Mouse (Mus musculus): Measurements from ENCODE around the gene Sec1. TPM values are rescaled to one million over a fixed set of nuclear protein-coding genes. Genes with fewer than 3 reads are reported as not detected.

Sec1 gene
- not detected for polyA plus RNA-seq (2015; fragmentation: Illumina TruSeq; extraction: RNeasy Lipid Tissue Mini Kit (QIAGEN cat#74804); ENCODE audit: insufficient read depth, low read depth, low replicate concordance)

GRCm38 (mm10) chr7:45693921-45694591, at the start of gene Sec1:
Gene Sec1, minus strand, starts transcription at chr7:45694402.

GRCm38 (mm10) chr7:45725713-45726112, 31.5 kb upstream of the Sec1 start, which contains the start of gene Spaca4:
Gene Spaca4, minus strand, starts transcription at chr7:45725813.

GRCm38 (mm10) chr7:45720413-45721233, 26.4 kb upstream of the Sec1 start, which contains the start of gene Fam83e:
Gene Fam83e, plus strand, starts transcription at chr7:45721212.

GRCm38 (mm10) chr7:45717918-45718297, 23.7 kb upstream of the Sec1 start, which contains the start of gene Sphk2:
Gene Sphk2, minus strand, starts transcription at chr7:45718002.

GRCm38 (mm10) chr7:45715090-45715708, 21.0 kb upstream of the Sec1 start, which contains the start of gene Rpl18:
Gene Rpl18, plus strand, starts transcription at chr7:45715457.

GRCm38 (mm10) chr7:45704730-45705442, 10.7 kb upstream of the Sec1 start, which contains the start of gene Dbp:
Gene Dbp, plus strand, starts transcription at chr7:45705088.

GRCm38 (mm10) chr7:45699523-45700141, 5.4 kb upstream of the Sec1 start, which contains the start of gene Car11:
Gene Car11, plus strand, starts transcription at chr7:45699843.

GRCm38 (mm10) chr7:45683396-45684050, 10.7 kb downstream of the Sec1 start, which contains the start of gene Ntn5:
Gene Ntn5, plus strand, starts transcription at chr7:45684022.

GRCm38 (mm10) chr7:45666161-45666560, 28.0 kb downstream of the Sec1 start, which contains the start of gene Fut2:
Gene Fut2, minus strand, starts transcription at chr7:45666394.

GRCm38 (mm10) chr7:45639561-45640027, 54.6 kb downstream of the Sec1 start, which contains the start of gene Mamstr:
Gene Mamstr, plus strand, starts transcription at chr7:45639977.

Other genes starting within 250 kb of the Sec1 start
- gene Ftl1, start 234.5 kb downstream of the Sec1 start, polyA plus RNA-seq (2015; fragmentation: Illumina TruSeq; extraction: RNeasy Lipid Tissue Mini Kit (QIAGEN cat#74804); ENCODE audit: insufficient read depth, low read depth, low replicate concordance), result 893 TPM
- gene Bax, start 227.5 kb downstream of the Sec1 start, polyA plus RNA-seq (2015; fragmentation: Illumina TruSeq; extraction: RNeasy Lipid Tissue Mini Kit (QIAGEN cat#74804); ENCODE audit: insufficient read depth, low read depth, low replicate concordance), result 42.0 TPM
- gene Tulp2, start 212.5 kb downstream of the Sec1 start, polyA plus RNA-seq (2015; fragmentation: Illumina TruSeq; extraction: RNeasy Lipid Tissue Mini Kit (QIAGEN cat#74804); ENCODE audit: insufficient read depth, low read depth, low replicate concordance), result 1.5 TPM
- not detected for gene Gm45808, start 207.6 kb downstream of the Sec1 start, polyA plus RNA-seq (2015; fragmentation: Illumina TruSeq; extraction: RNeasy Lipid Tissue Mini Kit (QIAGEN cat#74804); ENCODE audit: insufficient read depth, low read depth, low replicate concordance)
- 2.1 TPM for gene Dhdh, start 205.6 kb downstream of the Sec1 start, polyA plus RNA-seq (2015; fragmentation: Illumina TruSeq; extraction: RNeasy Lipid Tissue Mini Kit (QIAGEN cat#74804); ENCODE audit: insufficient read depth, low read depth, low replicate concordance)
- gene Nucb1, start 184.0 kb downstream of the Sec1 start, polyA plus RNA-seq (2015; fragmentation: Illumina TruSeq; extraction: RNeasy Lipid Tissue Mini Kit (QIAGEN cat#74804); ENCODE audit: insufficient read depth, low read depth, low replicate concordance), result 43.0 TPM
- 14.2 TPM for gene Ppp1r15a, start 168.1 kb downstream of the Sec1 start, polyA plus RNA-seq (2015; fragmentation: Illumina TruSeq; extraction: RNeasy Lipid Tissue Mini Kit (QIAGEN cat#74804); ENCODE audit: insufficient read depth, low read depth, low replicate concordance)
- gene Plekha4, start 168.1 kb downstream of the Sec1 start, polyA plus RNA-seq (2015; fragmentation: Illumina TruSeq; extraction: RNeasy Lipid Tissue Mini Kit (QIAGEN cat#74804); ENCODE audit: insufficient read depth, low read depth, low replicate concordance), result 3.5 TPM
- not detected for gene Hsd17b14, start 139.5 kb downstream of the Sec1 start, polyA plus RNA-seq (2015; fragmentation: Illumina TruSeq; extraction: RNeasy Lipid Tissue Mini Kit (QIAGEN cat#74804); ENCODE audit: insufficient read depth, low read depth, low replicate concordance)
- gene Bcat2, start 124.2 kb downstream of the Sec1 start, polyA plus RNA-seq (2015; fragmentation: Illumina TruSeq; extraction: RNeasy Lipid Tissue Mini Kit (QIAGEN cat#74804); ENCODE audit: insufficient read depth, low read depth, low replicate concordance), result 127 TPM
- 41.8 TPM for gene Fgf21, start 78.9 kb downstream of the Sec1 start, polyA plus RNA-seq (2015; fragmentation: Illumina TruSeq; extraction: RNeasy Lipid Tissue Mini Kit (QIAGEN cat#74804); ENCODE audit: insufficient read depth, low read depth, low replicate concordance)
- gene Fut1, start 77.1 kb downstream of the Sec1 start, polyA plus RNA-seq (2015; fragmentation: Illumina TruSeq; extraction: RNeasy Lipid Tissue Mini Kit (QIAGEN cat#74804); ENCODE audit: insufficient read depth, low read depth, low replicate concordance), result 4.9 TPM
- gene Izumo1, start 72.6 kb downstream of the Sec1 start, polyA plus RNA-seq (2015; fragmentation: Illumina TruSeq; extraction: RNeasy Lipid Tissue Mini Kit (QIAGEN cat#74804); ENCODE audit: insufficient read depth, low read depth, low replicate concordance), result 2.0 TPM
- gene Rasip1, start 66.9 kb downstream of the Sec1 start, polyA plus RNA-seq (2015; fragmentation: Illumina TruSeq; extraction: RNeasy Lipid Tissue Mini Kit (QIAGEN cat#74804); ENCODE audit: insufficient read depth, low read depth, low replicate concordance), result 11.1 TPM
- gene Mamstr, start 54.4 kb downstream of the Sec1 start, polyA plus RNA-seq (2015; fragmentation: Illumina TruSeq; extraction: RNeasy Lipid Tissue Mini Kit (QIAGEN cat#74804); ENCODE audit: insufficient read depth, low read depth, low replicate concordance), result 2.2 TPM
- not detected for gene Fut2, start 28.0 kb downstream of the Sec1 start, polyA plus RNA-seq (2015; fragmentation: Illumina TruSeq; extraction: RNeasy Lipid Tissue Mini Kit (QIAGEN cat#74804); ENCODE audit: insufficient read depth, low read depth, low replicate concordance)
- not detected for gene Ntn5, start 10.4 kb downstream of the Sec1 start, polyA plus RNA-seq (2015; fragmentation: Illumina TruSeq; extraction: RNeasy Lipid Tissue Mini Kit (QIAGEN cat#74804); ENCODE audit: insufficient read depth, low read depth, low replicate concordance)
- gene Car11, start 5.4 kb upstream of the Sec1 start, polyA plus RNA-seq (2015; fragmentation: Illumina TruSeq; extraction: RNeasy Lipid Tissue Mini Kit (QIAGEN cat#74804); ENCODE audit: insufficient read depth, low read depth, low replicate concordance), result 2.1 TPM
- 5.6 TPM for gene Dbp, start 10.7 kb upstream of the Sec1 start, polyA plus RNA-seq (2015; fragmentation: Illumina TruSeq; extraction: RNeasy Lipid Tissue Mini Kit (QIAGEN cat#74804); ENCODE audit: insufficient read depth, low read depth, low replicate concordance)
- 401 TPM for gene Rpl18, start 21.1 kb upstream of the Sec1 start, polyA plus RNA-seq (2015; fragmentation: Illumina TruSeq; extraction: RNeasy Lipid Tissue Mini Kit (QIAGEN cat#74804); ENCODE audit: insufficient read depth, low read depth, low replicate concordance)
- gene Sphk2, start 23.6 kb upstream of the Sec1 start, polyA plus RNA-seq (2015; fragmentation: Illumina TruSeq; extraction: RNeasy Lipid Tissue Mini Kit (QIAGEN cat#74804); ENCODE audit: insufficient read depth, low read depth, low replicate concordance), result 9.0 TPM
- not detected for gene Fam83e, start 26.8 kb upstream of the Sec1 start, polyA plus RNA-seq (2015; fragmentation: Illumina TruSeq; extraction: RNeasy Lipid Tissue Mini Kit (QIAGEN cat#74804); ENCODE audit: insufficient read depth, low read depth, low replicate concordance)
- not detected for gene Spaca4, start 31.4 kb upstream of the Sec1 start, polyA plus RNA-seq (2015; fragmentation: Illumina TruSeq; extraction: RNeasy Lipid Tissue Mini Kit (QIAGEN cat#74804); ENCODE audit: insufficient read depth, low read depth, low replicate concordance)
- 4.6 TPM for gene Lmtk3, start 89.3 kb upstream of the Sec1 start, polyA plus RNA-seq (2015; fragmentation: Illumina TruSeq; extraction: RNeasy Lipid Tissue Mini Kit (QIAGEN cat#74804); ENCODE audit: insufficient read depth, low read depth, low replicate concordance)
- not detected for gene Sult2b1, start 90.3 kb upstream of the Sec1 start, polyA plus RNA-seq (2015; fragmentation: Illumina TruSeq; extraction: RNeasy Lipid Tissue Mini Kit (QIAGEN cat#74804); ENCODE audit: insufficient read depth, low read depth, low replicate concordance)
- 31.3 TPM for gene Cyth2, start 120.2 kb upstream of the Sec1 start, polyA plus RNA-seq (2015; fragmentation: Illumina TruSeq; extraction: RNeasy Lipid Tissue Mini Kit (QIAGEN cat#74804); ENCODE audit: insufficient read depth, low read depth, low replicate concordance)
- not detected for gene Kcnj14, start 130.4 kb upstream of the Sec1 start, polyA plus RNA-seq (2015; fragmentation: Illumina TruSeq; extraction: RNeasy Lipid Tissue Mini Kit (QIAGEN cat#74804); ENCODE audit: insufficient read depth, low read depth, low replicate concordance)
- gene Grwd1, start 136.5 kb upstream of the Sec1 start, polyA plus RNA-seq (2015; fragmentation: Illumina TruSeq; extraction: RNeasy Lipid Tissue Mini Kit (QIAGEN cat#74804); ENCODE audit: insufficient read depth, low read depth, low replicate concordance), result 4.1 TPM
- 53.6 TPM for gene Kdelr1, start 178.4 kb upstream of the Sec1 start, polyA plus RNA-seq (2015; fragmentation: Illumina TruSeq; extraction: RNeasy Lipid Tissue Mini Kit (QIAGEN cat#74804); ENCODE audit: insufficient read depth, low read depth, low replicate concordance)
- gene Grin2d, start 184.0 kb upstream of the Sec1 start, polyA plus RNA-seq (2015; fragmentation: Illumina TruSeq; extraction: RNeasy Lipid Tissue Mini Kit (QIAGEN cat#74804); ENCODE audit: insufficient read depth, low read depth, low replicate concordance), result 0.42 TPM
- gene Syngr4, start 202.3 kb upstream of the Sec1 start, polyA plus RNA-seq (2015; fragmentation: Illumina TruSeq; extraction: RNeasy Lipid Tissue Mini Kit (QIAGEN cat#74804); ENCODE audit: insufficient read depth, low read depth, low replicate concordance), result not detected
- gene Tmem143, start 202.5 kb upstream of the Sec1 start, polyA plus RNA-seq (2015; fragmentation: Illumina TruSeq; extraction: RNeasy Lipid Tissue Mini Kit (QIAGEN cat#74804); ENCODE audit: insufficient read depth, low read depth, low replicate concordance), result 6.6 TPM
- 42.8 TPM for gene Emp3, start 227.0 kb upstream of the Sec1 start, polyA plus RNA-seq (2015; fragmentation: Illumina TruSeq; extraction: RNeasy Lipid Tissue Mini Kit (QIAGEN cat#74804); ENCODE audit: insufficient read depth, low read depth, low replicate concordance)
- 0.72 TPM for gene Ccdc114, start 229.7 kb upstream of the Sec1 start, polyA plus RNA-seq (2015; fragmentation: Illumina TruSeq; extraction: RNeasy Lipid Tissue Mini Kit (QIAGEN cat#74804); ENCODE audit: insufficient read depth, low read depth, low replicate concordance)